Mouse (Mus musculus) retina, postnatal 1 day (tissue): Measurements from ENCODE around the gene Tex261.
"Not testable (repeated sequence)": the region's sequence is repeated elsewhere in the genome, so short reads cannot be mapped to it uniquely, and the experiment has no call there.

ENCODE experiments used
- DNase-seq: peaks from one replicate; pipeline ENCODE4 v3.0.0-alpha.2; 2012

Gene Tex261

DNA sequence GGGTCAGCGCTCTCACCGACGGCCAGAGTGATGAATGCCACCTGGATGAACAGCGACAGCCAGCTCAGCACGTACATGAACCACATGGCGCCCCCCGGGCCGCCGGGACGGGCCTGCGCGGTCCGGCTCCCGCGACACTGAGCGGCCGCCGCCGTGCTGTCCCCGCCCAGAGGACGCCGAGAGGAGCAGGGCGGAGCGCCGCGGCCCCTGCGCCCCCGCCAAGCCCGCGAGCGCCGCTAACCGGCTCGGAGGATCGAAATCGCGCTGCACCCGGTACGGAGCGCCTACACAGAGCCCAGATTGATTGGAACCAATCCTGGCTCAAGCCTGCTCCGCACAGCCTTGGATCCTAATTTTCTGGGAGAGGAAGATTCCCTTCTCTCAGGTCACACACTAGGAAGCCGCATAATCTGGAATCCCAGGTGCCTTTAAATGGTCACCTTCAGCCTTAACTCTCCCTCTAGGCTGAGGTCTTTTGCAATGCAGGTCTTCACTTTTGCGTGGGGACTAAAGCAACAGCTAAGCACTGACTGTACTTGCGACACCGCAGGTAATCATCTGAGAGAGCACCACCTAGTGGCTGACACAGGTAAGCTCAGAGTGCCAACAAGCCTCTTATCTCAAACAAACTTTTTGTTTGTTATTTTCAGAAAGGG lies at the start of gene Tex261:
Tex261 (minus strand) TSS at position 176 of the 656 bp plus-strand sequence.
- DNase-seq: peak; percentile 95

GRCm38 (mm10) chr6:83821856-83822255 lies 46.2 kb upstream of the Tex261 start:
- no peak for DNase-seq

GRCm38 (mm10) chr6:83820727-83821515 lies 45.3 kb upstream of the Tex261 start:
- no peak for DNase-seq

DNA sequence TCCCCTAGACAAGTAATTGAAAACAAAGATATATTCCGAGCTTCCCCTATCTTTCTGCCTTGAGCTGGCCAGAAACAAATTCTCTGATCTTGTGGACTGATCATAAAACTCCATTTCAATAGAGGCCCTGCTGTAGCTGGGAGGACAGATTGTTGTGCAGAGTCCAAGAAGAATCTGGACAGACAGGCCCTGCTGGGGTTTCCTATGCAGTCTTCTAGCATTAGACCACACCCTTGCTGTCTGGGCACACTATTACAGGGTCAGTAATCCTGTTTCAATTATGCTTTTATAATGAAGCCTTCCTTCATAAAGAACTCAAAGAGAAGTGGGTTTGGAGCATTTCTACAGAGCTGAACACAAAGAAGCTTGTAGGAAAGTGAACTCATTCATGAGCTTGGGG lies 43.4 kb upstream of the Tex261 start:
- no peak for DNase-seq

GRCm38 (mm10) chr6:83815801-83816200 lies 40.2 kb upstream of the Tex261 start:
- no peak for DNase-seq

DNA sequence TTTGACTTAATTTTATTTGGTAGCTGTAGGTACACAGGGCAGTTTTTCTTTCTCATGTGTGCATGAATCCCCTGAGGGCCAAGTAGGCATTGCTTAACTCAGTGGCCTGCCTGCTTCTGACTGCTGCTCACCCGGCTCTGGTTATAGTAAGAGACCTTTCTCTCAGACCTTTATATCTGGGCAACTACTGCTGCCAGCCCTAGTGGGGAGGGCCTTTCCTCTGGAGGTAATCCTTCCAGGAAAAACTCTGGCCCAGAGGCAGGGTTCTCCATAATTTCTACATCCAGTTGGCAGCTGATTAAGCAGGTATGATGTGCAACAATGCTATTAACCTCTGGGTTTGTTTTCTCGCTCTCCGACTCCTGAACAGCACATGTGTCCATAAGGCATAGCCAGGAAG lies 27.2 kb upstream of the Tex261 start:
- DNase-seq: no peak

GRCm38 (mm10) chr6:83802033-83802432 lies 26.4 kb upstream of the Tex261 start:
- no peak for DNase-seq

DNA sequence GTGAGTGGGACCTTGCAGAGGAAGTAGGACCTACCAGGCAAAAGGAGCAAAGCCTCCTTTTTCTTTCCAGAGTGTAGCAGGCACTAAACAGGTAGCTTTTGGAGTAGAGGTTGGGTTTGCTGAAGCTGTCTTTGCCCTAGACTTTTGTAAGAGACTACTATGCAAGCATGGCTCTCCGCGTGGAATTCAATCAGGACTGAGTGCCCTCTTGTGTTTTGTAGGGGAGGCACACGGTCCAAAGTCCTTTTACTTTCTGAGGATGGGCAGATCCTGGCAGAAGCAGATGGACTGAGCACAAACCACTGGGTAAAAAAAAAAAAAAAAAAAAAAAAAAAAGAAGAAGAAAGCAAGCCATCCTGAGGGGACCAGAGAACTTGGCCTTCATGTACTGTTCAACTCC lies 21.1 kb upstream of the Tex261 start:
- DNase-seq: peak; percentile 30

DNA sequence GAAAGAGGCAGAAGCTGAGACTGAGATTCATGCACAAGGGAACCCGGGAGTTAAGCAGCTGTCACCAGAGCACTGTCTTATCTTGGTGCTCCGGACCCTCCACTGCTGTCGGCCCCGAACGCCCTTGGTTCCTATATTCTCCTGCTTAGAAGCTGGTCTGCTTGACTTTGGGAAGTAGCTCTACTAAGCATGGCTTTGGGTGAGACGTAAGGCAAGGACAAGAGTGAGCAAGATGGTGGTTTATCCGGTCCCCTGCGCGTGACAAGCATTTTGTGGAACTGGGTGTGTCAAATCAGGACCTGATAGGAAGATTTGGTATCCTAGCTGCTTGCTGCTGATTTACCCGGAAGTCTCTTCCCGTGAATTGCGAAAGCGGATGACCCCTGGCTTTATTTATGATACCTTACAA lies 19.9 kb upstream of the Tex261 start:
- peak; percentile 44 for DNase-seq

GRCm38 (mm10) chr6:83794760-83795296 lies 19.2 kb upstream of the Tex261 start, which contains the start of gene Nagk:
Gene Nagk, plus strand, starts transcription at chr6:83794982.
- DNase-seq: peak; percentile 97

GRCm38 (mm10) chr6:83791251-83791890 lies 15.8 kb upstream of the Tex261 start:
- DNase-seq: no peak

DNA sequence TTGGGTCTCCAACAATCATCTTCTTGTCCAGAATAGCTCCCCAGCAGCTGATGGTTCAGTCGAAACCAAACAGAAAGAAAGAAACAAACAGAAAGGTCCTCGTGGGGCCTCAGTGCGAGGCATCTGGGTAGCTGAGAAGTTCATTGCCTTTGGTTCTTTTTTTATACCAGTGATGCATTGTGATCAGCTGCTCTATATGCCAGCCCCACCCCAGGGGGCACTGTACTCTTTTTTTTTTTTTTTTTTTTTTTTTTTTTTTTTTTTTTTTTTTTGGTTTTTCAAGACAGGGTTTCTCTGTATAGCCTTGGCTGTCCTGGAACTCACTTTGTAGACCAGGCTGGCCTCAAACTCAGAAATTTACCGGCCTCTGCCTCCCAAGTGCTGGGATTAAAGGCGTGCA lies 14.9 kb upstream of the Tex261 start:
- DNase-seq: not testable (repeated sequence)

DNA sequence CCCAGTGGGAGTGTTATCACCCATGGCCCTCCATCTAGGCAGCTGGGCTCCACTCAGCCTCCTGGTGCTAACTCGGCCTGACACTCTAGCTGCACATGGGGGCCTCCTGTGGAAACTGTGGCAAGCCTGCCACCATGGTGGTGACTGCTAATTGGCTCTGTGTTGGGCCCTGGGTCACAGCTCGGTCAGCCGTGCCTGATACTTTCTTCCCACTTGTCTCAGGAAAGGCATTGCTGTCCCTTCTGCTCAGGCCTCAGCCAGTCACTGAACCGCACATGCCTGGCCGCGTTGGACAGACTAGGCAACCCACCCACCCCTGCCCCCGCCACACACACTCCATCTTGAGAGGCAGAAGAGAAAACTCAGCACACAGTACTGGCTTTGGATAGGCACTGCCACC lies 12.9 kb upstream of the Tex261 start:
- peak; percentile 96 for DNase-seq

DNA sequence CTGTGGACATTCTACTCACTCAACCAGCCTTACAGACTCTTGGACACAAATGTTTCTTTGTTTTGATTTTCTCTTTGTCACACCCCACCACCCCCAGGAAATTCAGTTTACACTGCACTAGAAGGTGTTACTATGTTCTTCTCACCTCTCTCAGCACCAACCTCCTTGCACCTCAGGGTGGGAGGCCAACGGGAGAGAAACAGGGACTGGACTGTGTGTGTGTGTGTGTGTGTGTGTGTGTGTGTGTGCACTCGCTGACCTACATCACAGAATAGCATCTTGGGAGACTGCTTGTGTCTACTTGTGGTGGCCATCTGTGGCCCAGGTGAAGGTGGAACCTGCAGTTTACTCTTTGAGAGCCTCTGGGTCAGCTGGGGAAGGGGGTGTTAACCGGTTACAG lies 10.8 kb upstream of the Tex261 start:
- DNase-seq: no peak

DNA sequence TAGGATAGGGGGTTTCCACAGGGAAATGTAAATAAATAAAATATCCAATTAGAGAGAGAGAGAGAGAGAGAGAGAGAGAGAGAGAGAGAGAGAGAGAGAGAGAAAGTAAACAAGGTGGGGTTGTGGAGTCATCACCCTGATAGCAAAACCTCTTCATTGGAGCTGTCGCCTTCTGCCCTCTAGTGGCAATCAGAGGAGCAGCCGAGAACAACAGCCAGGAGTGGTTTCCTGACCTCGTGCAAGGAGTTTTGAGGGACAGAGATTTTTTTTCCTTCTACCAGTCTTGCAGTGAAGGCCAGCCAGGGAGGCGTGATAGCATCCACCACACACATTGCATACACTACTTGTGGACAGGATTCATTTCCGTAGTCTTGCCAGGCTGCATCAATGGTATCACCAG lies 3.4 kb upstream of the Tex261 start:
- DNase-seq: peak; percentile 81

DNA sequence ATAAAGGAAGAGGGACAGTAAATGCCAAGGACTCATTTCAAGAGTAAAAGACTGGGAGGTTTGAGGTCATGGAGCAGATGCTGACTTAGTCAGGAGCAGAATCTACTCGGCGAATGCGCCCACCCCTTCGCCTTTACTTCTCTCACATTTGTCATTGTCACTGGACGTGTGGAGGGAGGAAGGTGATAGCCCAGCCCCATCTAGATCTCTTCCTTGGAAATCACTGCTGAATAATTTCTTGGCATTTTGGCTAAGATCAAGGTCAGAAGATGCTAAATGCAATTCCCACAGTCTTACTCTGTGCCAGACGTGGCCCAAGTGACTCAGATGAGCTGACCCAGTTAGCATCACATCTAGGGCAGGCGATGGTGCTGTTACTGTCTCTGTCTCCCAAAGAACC lies 2.7 kb upstream of the Tex261 start:
- no peak for DNase-seq

GRCm38 (mm10) chr6:83774781-83775563 lies 641 bp downstream of the Tex261 start:
- peak; percentile 40 for DNase-seq

- DNase-seq: no peak
These were observed 1.5 kb downstream of the Tex261 start for GRCm38 (mm10) chr6:83774126-83774525.

GRCm38 (mm10) chr6:83768485-83768884 lies 7.1 kb downstream of the Tex261 start:
- no peak for DNase-seq

- peak; percentile 34 for DNase-seq
These were observed 8.6 kb downstream of the Tex261 start for GRCm38 (mm10) chr6:83766982-83767381.

DNA sequence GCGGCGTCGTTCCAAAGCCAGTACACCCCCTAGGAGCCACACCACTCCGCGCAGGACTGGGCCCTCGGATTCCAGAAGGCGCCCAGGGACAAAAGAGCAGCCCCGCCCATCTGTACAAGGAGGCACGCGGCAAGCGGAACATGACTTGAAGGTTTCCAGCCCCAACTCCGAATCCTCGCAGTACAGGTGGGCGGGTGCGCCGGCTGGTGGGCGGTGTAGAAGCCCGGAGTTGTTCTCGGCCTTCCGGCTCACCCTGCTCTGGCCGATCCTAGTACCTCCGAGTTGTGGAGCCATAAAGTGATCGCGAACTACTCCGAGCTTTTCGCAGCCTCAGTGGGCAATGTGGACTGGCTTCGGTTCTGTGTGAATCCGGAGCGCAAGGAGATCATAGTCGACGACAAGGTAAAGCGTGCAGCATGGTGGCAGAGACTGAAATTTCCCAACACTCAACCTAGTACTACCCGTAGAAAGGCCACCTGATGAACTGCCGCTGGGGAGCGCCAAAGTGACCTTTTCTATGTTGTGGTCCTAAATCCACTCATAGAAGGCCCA lies 12.7 kb downstream of the Tex261 start:
- DNase-seq: peak; percentile 64

GRCm38 (mm10) chr6:83762344-83762743 lies 13.3 kb downstream of the Tex261 start, which contains the start of gene Ankrd53:
Gene Ankrd53, plus strand, starts transcription at chr6:83762644.
- DNase-seq: no peak
